Mouse (Mus musculus) neutrophil, adult 65 days (primary cell): ENCODE data around the gene Ccdc87. TPM values are rescaled to one million over a fixed set of nuclear protein-coding genes. Genes with fewer than 3 reads are reported as not detected.

Experiments used
- total RNA-seq: library from RNA; stranded (reverse); gene quantifications from 2 replicates; pipeline ENCODE4 v1.2.4, GENCODE M21; 2023

Gene Ccdc87
- not detected in 2 replicates for total RNA-seq

GRCm38 (mm10) chr19:4839149-4839548 is at the start of gene Ccdc87, which contains the start of gene Ccs:
Ccdc87 (plus strand) TSS chr19:4839366.
Ccs (minus strand) TSS chr19:4839332.

GRCm38 (mm10) chr19:4793831-4794422 is 45.2 kb upstream of the Ccdc87 start, which contains the start of gene Rbm4:
Rbm4 (minus strand) TSS chr19:4793901.

GRCm38 (mm10) chr19:4811063-4811908 is 27.9 kb upstream of the Ccdc87 start, which contains the start of the genes Gm21992 and Rbm14:
Gm21992 (minus strand) TSS chr19:4811612.
Rbm14 (minus strand) TSS chr19:4811634.

GRCm38 (mm10) chr19:4854552-4855469 is 15.6 kb downstream of the Ccdc87 start, which contains the start of gene Ctsf:
Ctsf (plus strand) TSS chr19:4855130.

GRCm38 (mm10) chr19:4877785-4878184 is 38.6 kb downstream of the Ccdc87 start, which contains the start of gene Actn3:
Actn3 (minus strand) TSS chr19:4877909.

GRCm38 (mm10) chr19:4878405-4879323 is 39.5 kb downstream of the Ccdc87 start, which contains the start of gene Zdhhc24:
Zdhhc24 (plus strand) TSS chr19:4878668.

Other genes starting within 250 kb of the Ccdc87 start
- gene Lrfn4, start 223.7 kb upstream of the Ccdc87 start, total RNA-seq: 0.29 and 0.76 TPM in 2 replicates
- 11.7 and 17.7 TPM in 2 replicates for gene Rce1, start 213.7 kb upstream of the Ccdc87 start, total RNA-seq
- not detected in 2 replicates for gene Gm960, start 140.7 kb upstream of the Ccdc87 start, total RNA-seq
- 0.05 TPM in 1 of 2 replicates, not detected in the other for gene Sptbn2, start 128.2 kb upstream of the Ccdc87 start, total RNA-seq
- 10.2 and 11.6 TPM in 2 replicates for gene Rbm4b, start 82.9 kb upstream of the Ccdc87 start, total RNA-seq
- gene Rbm4, start 45.5 kb upstream of the Ccdc87 start, total RNA-seq: 38.2 and 43.7 TPM in 2 replicates
- gene Gm21992, start 27.8 kb upstream of the Ccdc87 start, total RNA-seq: 11.1 and 17.9 TPM in 2 replicates
- gene Rbm14, start 27.7 kb upstream of the Ccdc87 start, total RNA-seq: 35.2 and 39.3 TPM in 2 replicates
- 8.4 and 9.7 TPM in 2 replicates for gene Ccs, start within 50 bp of the Ccdc87 start, total RNA-seq
- gene Ctsf, start 15.8 kb downstream of the Ccdc87 start, total RNA-seq: 0.92 and 1.1 TPM in 2 replicates
- gene Actn3, start 38.5 kb downstream of the Ccdc87 start, total RNA-seq: not detected in 2 replicates
- 2.9 and 5.0 TPM in 2 replicates for gene Zdhhc24, start 39.3 kb downstream of the Ccdc87 start, total RNA-seq
- 0.29 TPM in 1 of 2 replicates, not detected in the other for gene Bbs1, start 67.3 kb downstream of the Ccdc87 start, total RNA-seq
- gene Dpp3, start 88.9 kb downstream of the Ccdc87 start, total RNA-seq: 49.8 and 60.7 TPM in 2 replicates
- not detected in 2 replicates for gene Peli3, start 103.8 kb downstream of the Ccdc87 start, total RNA-seq
- gene Mrpl11, start 122.8 kb downstream of the Ccdc87 start, total RNA-seq: 7.8 and 9.4 TPM in 2 replicates
- not detected in 2 replicates for gene Npas4, start 150.9 kb downstream of the Ccdc87 start, total RNA-seq
- gene Slc29a2, start 184.5 kb downstream of the Ccdc87 start, total RNA-seq: 0.88 and 2.3 TPM in 2 replicates
- 3.5 and 3.9 TPM in 2 replicates for gene B4gat1, start 199.5 kb downstream of the Ccdc87 start, total RNA-seq
- 0.32 TPM in 1 of 2 replicates, not detected in the other for gene AC124502.3, start 199.5 kb downstream of the Ccdc87 start, total RNA-seq
- 48.6 and 55.1 TPM in 2 replicates for gene Brms1, start 202.0 kb downstream of the Ccdc87 start, total RNA-seq
- gene Rin1, start 211.1 kb downstream of the Ccdc87 start, total RNA-seq: 1.6 and 3.1 TPM in 2 replicates
- gene Cd248, start 228.7 kb downstream of the Ccdc87 start, total RNA-seq: not detected in 2 replicates
- gene Tmem151a, start 246.2 kb downstream of the Ccdc87 start, total RNA-seq: 0.13 and 0.14 TPM in 2 replicates
- 10.0 and 14.1 TPM in 2 replicates for gene Yif1a, start 249.2 kb downstream of the Ccdc87 start, total RNA-seq